Mouse (Mus musculus) ES-CJ7 (cell line): Measurements from ENCODE around the gene Tbce.

ENCODE experiments used
- DNase-seq: peaks from one replicate; pipeline ENCODE4 v3.0.0; 2011; ENCODE audit warnings: low read depth, low spot score

Tbce gene

DNA sequence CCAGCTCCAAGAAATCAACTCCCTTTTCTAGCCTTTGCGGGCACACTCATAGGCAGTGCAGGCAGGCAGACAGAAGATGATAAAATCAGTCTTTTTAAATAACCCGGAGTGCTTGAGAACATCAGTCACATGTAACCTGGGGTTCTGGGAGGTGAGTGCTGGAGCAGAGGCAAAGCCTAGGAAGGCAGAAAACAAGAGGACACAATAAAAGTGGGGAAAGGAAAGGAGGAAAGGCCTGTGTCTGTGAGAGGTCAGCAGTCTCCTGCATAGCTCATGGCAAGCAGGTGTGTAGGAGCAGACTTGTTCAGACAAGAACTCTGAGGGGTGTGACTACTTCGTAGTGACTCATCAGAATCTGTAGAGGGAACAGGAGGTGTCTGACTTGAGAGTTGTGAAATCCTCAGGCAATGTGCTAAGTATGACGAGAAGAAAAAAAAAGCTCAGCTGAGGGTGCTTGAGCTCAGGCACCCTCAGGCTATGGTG lies 70.8 kb downstream of the Tbce start:
- DNase-seq: peak; percentile 77

DNA sequence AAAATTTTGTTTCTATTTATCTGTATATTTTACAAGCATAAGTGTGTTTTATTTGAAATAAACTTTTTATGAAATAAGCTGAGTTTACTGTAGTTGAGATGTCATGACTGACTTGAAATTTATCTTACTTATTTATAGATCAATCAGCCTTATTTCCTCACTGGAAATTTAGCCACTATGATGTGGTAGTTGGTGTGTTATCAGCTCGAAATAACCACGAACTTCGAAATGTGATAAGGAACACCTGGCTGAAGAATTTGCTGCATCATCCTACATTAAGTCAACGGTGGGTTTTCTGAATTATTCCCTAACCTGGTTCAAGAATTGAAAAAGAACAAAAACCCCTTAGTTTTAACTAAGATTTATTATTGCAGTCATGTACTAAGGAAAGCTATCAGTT lies 73.3 kb downstream of the Tbce start:
- no peak for DNase-seq

DNA sequence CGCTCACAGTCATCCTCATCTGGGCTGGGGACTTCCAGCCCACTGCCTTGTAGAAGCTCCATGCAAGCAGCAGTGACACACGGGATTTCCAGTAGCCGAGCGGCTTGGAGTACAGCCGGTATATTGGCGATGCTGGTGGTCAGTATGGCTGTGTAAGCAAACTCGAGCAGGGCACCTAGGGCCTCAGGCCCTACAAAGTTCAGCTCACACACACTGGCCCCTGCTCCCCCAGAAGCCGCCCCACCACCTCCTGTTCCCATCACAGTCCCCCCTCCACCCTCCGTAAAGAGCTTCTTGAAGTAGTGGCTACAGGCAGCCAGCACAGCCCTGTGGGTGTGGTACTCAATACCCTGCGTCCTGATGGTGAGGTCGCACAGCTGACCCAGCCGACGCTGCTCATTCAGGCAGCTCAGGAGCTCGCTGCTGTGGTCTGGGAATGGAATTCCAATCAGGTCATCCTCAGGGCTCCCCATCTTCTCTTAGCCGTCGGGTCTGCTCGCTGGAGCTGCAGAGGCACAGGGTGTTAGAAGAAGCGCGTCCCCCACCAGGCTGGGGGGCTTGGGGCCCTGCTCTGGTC lies 74.0 kb downstream of the Tbce start:
- DNase-seq: peak; percentile 34

DNA sequence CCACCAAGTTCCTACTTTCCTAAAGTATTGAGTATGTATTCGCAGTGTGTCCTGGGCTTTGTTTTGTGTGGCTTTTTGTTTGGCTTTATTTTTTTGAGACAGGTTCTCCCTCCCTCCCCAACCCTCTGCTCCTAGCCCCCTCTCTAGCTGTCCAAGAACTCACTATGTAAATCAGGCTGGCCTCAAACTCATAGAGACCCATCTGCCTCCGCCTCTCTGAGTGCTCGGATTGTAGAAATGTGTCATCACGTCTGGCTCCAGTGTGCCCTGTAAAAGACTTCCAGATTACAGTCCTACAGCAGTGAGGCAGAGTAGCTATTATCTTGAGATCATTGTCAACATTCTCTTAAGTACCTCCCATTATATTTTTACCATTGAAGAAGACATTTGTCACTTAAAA lies 78.4 kb downstream of the Tbce start:
- no peak for DNase-seq

DNA sequence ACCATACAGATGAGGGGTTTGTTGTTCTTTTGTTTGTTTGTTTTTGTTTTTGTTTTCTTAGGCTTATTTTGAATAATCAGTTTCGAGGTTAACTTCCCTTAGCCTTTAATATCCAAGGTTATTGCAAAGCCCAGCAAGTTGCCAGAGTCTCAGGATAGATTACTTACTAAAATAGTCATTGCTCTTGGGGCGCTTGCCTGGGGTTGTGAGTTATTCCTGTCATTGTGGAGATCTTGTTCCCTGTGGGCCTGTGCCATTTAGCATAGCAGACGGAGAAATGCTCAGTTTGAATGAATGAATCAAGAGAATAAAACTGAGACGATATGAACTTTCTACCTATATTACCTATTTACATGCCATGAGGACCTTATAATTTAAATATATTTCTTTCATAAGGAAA lies 79.2 kb downstream of the Tbce start:
- no peak for DNase-seq

DNA sequence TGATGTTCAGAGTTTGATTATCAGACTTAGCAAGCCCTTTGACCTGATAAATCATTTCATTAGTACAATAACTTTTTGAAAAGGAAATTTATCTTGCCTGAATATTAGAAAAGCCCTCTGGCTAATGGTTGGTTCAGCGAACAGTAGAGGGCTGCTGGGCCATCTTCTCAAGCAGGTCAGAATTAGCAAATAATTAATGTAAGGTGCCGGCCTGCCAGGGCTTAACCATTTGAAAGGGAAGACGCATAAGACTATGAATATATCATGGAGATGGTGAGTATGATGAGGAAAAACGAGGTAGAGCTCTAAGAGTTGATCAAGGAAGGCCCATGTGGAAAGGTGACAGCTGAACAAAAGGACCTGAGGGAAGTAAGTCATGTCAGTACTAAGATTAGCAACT lies 82.8 kb downstream of the Tbce start:
- no peak for DNase-seq

DNA sequence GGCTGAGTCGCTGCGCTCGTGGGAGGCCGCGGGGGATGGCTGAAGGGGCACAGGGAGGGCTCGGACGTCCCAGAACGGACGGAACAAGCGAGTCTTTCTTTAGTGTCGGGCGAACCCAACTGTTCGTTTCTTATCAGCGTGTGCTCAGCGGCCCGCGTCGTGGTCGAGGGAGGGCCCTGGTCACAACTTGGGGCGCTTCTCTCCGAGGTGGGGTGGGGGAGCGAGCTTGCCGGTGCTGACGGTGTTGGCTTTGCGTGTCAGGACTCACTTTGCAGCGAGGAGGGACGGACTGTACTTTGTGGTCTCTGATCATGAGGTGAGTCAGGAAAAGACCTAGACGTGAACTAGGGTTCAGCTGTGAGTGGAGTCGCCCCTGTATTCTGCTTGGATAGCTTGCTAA lies 84.5 kb downstream of the Tbce start:
- DNase-seq: no peak

DNA sequence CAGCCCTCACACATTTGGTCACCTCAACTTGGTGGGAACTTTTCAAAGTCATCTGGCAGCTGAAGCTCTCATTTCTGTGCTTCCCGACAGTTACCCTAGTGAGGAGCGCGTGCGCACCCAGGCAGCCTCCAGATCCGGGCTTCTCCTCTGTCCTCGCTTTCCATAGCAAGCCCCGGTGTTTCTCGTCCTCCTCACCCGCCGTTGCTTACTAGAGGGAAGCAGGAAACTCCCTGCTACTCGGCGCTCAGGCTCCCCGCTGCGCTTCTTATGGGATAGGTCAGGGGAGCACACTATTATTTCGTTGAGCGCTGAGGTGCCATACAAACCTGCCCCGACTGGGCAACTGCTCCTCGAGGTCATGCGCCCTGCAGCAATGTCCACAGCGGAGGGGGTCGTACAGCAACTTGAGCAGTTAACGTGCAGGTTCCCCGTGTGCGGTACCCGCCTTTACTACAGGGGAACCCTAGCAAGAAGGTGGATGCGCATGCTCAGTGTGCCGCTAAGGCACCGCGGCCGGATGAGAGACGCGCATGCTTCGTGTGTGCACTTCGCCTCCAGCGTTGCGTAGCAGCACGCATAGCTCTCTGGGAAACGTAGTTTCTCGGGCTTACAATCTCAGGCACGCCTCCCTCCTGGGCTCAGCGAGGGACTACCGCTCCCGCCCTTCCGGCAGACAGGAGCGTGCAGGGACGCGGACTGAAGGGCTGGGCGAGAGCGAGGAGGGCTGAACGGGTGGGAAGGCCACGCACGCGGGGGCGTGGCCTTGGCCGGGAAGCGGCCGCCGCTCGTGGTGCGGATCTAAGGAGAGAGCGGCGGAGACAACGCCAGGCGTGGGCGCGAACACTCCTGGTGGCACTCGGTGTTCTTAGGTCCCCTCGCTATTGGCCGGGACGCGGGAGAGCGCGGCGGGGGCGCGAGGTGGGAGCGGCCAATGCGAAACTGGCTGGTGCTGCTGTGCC lies 85.3 kb downstream of the Tbce start, which contains the start of gene B3galnt2:
Gene B3galnt2, plus strand, starts transcription at position 596 of the 959 bp plus-strand sequence.
- DNase-seq: peak; percentile 100
